Mouse (Mus musculus) heart, embryonic 11.5 days (tissue): ENCODE data around the gene Camk1d. TPM values are rescaled to one million over a fixed set of nuclear protein-coding genes. Genes with fewer than 3 reads are reported as not detected.

ENCODE experiments used
- ATAC-seq: fragments of 200-750 bp; cut with Nextera tagmentation; replicated peaks from 2 replicates; pipeline ENCODE4 v1.8.0; 2017; ENCODE audit warnings: moderate library complexity; ENCODE audit not compliant: insufficient number of reproducible peaks, low FRiP score, low TSS enrichment
- H3K27ac ChIP-seq: fragments of 300-500 bp; sonication (generic); 2 replicates; pipeline ENCODE4 v1.5.1; 2014; ENCODE audit warnings: mild to moderate bottlenecking, low read depth, low read length
- H3K27me3 ChIP-seq: fragments of 300-500 bp; sonication (generic); 2 replicates; pipeline ENCODE4 v1.6.1; 2014; ENCODE audit warnings: mild to moderate bottlenecking, low read length, mixed read lengths; ENCODE audit not compliant: control insufficient read depth, insufficient read depth
- H3K36me3 ChIP-seq: fragments of 300-500 bp; sonication (generic); 2 replicates; pipeline ENCODE4 v1.6.1; 2014; ENCODE audit warnings: mild to moderate bottlenecking, low read length, moderate library complexity, mixed read lengths; ENCODE audit not compliant: control insufficient read depth, insufficient read depth
- H3K4me1 ChIP-seq: fragments of 300-500 bp; sonication (generic); 2 replicates; pipeline ENCODE4 v1.6.1; 2014; ENCODE audit warnings: low read length; ENCODE audit not compliant: control insufficient read depth, insufficient read depth
- H3K4me2 ChIP-seq: fragments of 300-500 bp; sonication (generic); 2 replicates; pipeline ENCODE4 v1.6.1; 2014; ENCODE audit warnings: mild to moderate bottlenecking, moderate library complexity
- H3K4me3 ChIP-seq: fragments of 300-500 bp; sonication (generic); 2 replicates; pipeline ENCODE4 v1.5.1; 2014; ENCODE audit warnings: low read depth, low read length
- H3K9ac ChIP-seq: fragments of 300-500 bp; sonication (generic); 2 replicates; pipeline ENCODE4 v1.6.1; 2014; ENCODE audit warnings: mild to moderate bottlenecking, low read depth, low read length, moderate library complexity
- H3K9me3 ChIP-seq: fragments of 300-500 bp; sonication (generic); replicated peaks from 2 replicates; pipeline ENCODE4 v1.6.1; 2016; ENCODE audit warnings: low read length; ENCODE audit not compliant: control insufficient read depth
- WGBS: fragments of 180-500 bp; shearing (Covaris S2); extraction: QIAGEN DNeasy Blood & Tissue Kit; methylation state at CpG from one replicate; pipeline ENCODE4 v1.1.7; 2014; ENCODE audit not compliant: insufficient replicate concordance; 5-methylcytosine and 5-hydroxymethylcytosine counted together
- polyA plus RNA-seq: library from polyadenylated mRNA; unstranded; fragments of >200 nt; fragmentation: Nextera tagmentation; extraction: Ambion mirVana; gene quantifications from 2 replicates; pipeline ENCODE4 v1.2.1, GENCODE M21; 2014

Gene Camk1d
- polyA plus RNA-seq, 1 experiment from 2014 or later = 2.9 TPM

DNA sequence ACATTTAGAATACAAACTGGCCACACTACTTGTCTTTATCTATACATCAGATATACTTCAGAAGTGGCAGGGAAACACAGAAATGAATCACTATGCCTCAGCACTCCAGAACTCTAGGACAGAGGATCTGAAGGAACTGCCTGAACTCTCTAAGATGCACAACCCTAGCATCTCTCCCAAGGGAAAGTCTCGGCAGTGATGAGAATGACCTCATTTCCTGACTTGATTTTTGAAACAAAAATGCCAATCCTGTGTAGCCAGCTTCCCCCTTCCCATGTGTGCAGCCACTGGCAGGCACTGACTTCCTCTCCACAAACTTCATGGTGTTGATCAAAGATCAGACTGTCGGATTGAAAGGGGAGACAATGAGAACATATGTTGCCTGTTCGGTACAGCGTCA lies 134.9 kb downstream of the Camk1d start:
- WGBS = 60% methylated on average over 4 of the region's 4 CpGs
- ATAC-seq = no peak

DNA sequence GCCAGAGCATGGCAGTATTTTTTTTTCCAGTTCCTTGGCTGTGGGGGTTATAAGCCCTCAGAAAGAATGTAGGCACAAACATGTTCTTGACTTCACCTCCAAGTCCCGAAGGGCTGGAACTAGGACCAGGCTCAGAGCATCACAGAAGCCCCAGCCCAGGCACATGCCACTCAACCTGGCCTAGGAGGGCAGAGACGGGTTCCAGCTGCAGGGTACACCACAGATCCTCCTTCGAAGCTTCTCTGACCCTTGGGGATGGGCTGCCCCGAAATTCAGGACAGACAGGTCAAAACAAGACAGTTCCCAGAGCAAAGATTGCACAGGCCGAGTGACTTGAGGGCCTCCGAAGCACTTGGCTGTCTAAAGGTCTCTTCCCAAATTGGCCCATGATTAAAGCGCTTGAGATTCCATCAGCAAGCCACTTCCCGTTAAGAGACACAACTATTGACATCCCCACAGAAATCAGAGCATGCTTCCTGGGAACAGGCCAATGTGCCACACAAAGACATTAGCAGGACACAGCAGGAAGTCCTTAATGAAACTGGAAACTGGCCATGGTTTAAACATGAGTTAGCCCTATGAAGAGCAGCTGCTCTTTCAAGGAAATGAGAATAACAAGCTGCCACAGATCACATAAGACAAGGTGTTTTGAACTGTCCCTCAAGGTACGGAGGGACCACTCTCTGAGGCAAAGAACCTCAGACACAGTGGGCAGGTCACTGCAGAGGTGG lies 136.8 kb downstream of the Camk1d start:
- Histone ChIP-seq H3K27me3 (no peaks in the 10 kb centered on the region), H3K9me3 (no peaks in the 10 kb centered on the region), H3K4me2 (no peak overlapping the region), H3K9ac (no peak overlapping the region), H3K4me3 (no peak overlapping the region), H3K36me3 (no peaks in the 10 kb centered on the region), H3K4me1 (0 out of 2 replicates have a peak, but pooled peaks cover 1% of the 10 kb centered on the region), H3K27ac (no peak overlapping the region)
- WGBS = 57% methylated on average over 9 of the region's 9 CpGs
- no peak for ATAC-seq

More for the DNA sequence above, 134.9 kb downstream of the Camk1d start:
- Histone ChIP-seq H3K4me1 (no peaks in the 10 kb centered on the region), H3K4me2 (no peak overlapping the region), H3K27me3 (no peaks in the 10 kb centered on the region), H3K9ac (no peak overlapping the region), H3K9me3 (no peaks in the 10 kb centered on the region), H3K36me3 (no peaks in the 10 kb centered on the region), H3K4me3 (no peak overlapping the region), H3K27ac (no peak overlapping the region)

DNA sequence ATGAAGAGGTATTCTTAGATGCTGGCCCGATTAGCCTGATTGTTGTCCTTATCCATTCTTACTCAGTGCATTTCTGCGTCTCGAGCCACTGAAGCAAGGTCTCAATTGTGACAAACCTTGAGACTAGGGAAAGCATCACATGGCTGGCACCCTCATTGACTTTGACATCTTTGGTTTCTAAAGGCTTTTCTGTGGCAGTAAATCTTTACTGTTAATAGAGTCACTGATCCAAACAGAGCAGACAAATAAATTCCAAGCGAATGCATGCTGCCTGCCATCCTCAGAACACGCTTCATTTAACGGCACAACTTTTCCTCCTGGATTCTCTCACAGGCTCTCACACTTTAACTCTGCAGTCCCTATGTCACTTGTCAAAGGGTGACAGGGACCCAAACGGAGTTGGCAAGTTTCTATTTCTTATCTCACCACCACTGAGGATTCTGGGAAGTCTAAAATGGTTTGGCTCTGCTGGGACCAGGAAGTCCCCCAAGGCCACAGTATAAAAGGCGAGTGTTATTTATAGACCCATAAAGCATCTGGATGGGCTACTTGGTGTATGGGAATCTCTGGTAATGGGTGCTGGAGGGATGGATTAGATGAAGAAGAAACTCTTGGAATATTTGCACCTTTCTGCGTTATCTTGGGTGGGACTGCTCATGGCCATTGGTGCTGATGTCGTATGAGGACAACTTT lies 141.9 kb downstream of the Camk1d start:
- H3K4me2 ChIP-seq = no peak overlapping the region
- H3K27ac ChIP-seq = no peak overlapping the region
- 74% methylated on average over 10 of the region's 10 CpGs for WGBS
- H3K36me3 ChIP-seq = no peaks in the 10 kb centered on the region
- no peak for ATAC-seq
- 0 out of 2 replicates have a peak, but pooled peaks cover 4% of the 10 kb centered on the region for H3K4me1 ChIP-seq
- no peaks in the 10 kb centered on the region for H3K9me3 ChIP-seq
- no peaks in the 10 kb centered on the region for H3K27me3 ChIP-seq
- H3K9ac ChIP-seq = no peak overlapping the region
- no peak overlapping the region for H3K4me3 ChIP-seq

DNA sequence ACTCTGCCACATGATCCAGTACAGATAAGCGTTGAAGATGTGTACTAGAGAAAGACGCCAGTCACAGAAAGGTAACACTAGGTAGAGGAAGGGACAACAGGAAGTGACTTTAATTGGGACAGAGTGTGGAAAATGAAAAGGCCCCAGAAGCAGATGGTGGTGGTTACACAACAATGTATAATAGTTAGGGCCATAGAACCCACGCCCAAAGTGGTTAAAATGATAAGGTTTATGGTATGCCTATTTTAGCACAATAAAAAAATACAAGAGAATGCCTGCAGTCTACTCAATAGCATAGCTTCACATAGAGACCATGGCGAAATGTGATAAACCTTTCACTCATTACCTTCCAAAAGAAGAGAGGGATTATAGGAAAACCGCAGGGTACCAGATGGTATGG lies 147.7 kb downstream of the Camk1d start:
- Histone ChIP-seq H3K4me2 (no peak overlapping the region), H3K4me3 (no peak overlapping the region), H3K27ac (no peak overlapping the region), H3K27me3 (no peaks in the 10 kb centered on the region), H3K36me3 (no peaks in the 10 kb centered on the region), H3K9me3 (no peaks in the 10 kb centered on the region), H3K9ac (no peak overlapping the region), H3K4me1 (no peaks in the 10 kb centered on the region)
- ATAC-seq = no peak
- WGBS = 78% methylated on average over 5 of the region's 5 CpGs

DNA sequence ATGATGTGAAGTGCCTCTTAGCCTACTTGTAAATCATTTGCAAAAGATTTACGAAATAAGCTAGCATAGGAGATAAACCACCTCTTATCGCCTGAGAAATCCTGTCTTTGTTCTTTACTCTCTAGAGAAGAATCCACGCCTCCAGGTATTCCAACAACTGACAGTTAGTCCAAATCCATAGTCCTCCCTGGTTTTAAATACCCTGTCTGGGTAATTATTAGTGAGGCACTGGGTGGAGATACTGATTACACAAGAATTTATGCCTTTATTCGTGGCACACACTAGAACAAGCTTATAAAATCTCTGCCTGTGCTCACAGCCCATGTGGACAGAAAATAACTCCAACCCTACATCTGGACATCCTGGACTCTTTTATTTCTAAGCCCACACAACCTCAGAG lies 150.6 kb downstream of the Camk1d start:
- Histone ChIP-seq H3K9me3 (no peaks in the 10 kb centered on the region), H3K9ac (no peak overlapping the region), H3K4me2 (no peak overlapping the region), H3K27ac (no peak overlapping the region), H3K36me3 (no peaks in the 10 kb centered on the region), H3K27me3 (no peaks in the 10 kb centered on the region), H3K4me3 (no peak overlapping the region), H3K4me1 (no peaks in the 10 kb centered on the region)
- whole genome bisulfite sequencing = 73% methylated on average over 4 of the region's 4 CpGs
- ATAC-seq = no peak

DNA sequence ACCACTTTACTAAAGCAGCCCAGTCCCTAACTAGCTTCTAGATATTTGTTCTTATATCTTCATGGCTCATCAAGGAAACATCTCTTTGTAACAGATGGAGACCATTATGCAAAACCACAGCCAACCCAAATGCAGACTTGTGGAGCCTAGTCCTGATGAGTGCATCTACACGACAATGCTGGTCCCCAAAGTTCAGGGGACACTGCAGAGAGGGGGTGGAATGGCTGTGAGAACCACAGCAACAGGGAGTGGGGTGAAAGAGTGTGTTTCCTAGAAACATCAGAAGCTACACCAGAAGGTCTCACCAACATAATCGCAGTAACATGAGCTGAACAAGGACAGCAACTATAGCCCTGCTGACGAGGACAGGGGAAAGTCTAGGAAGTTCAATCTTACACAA lies 152.9 kb downstream of the Camk1d start:
- Histone ChIP-seq H3K9me3 (no peaks in the 10 kb centered on the region), H3K9ac (no peak overlapping the region), H3K36me3 (no peaks in the 10 kb centered on the region), H3K27ac (no peak overlapping the region), H3K27me3 (no peaks in the 10 kb centered on the region), H3K4me1 (no peaks in the 10 kb centered on the region), H3K4me2 (no peak overlapping the region), H3K4me3 (no peak overlapping the region)
- no peak for ATAC-seq
- WGBS = 84% methylated on average over 3 of the region's 3 CpGs

DNA sequence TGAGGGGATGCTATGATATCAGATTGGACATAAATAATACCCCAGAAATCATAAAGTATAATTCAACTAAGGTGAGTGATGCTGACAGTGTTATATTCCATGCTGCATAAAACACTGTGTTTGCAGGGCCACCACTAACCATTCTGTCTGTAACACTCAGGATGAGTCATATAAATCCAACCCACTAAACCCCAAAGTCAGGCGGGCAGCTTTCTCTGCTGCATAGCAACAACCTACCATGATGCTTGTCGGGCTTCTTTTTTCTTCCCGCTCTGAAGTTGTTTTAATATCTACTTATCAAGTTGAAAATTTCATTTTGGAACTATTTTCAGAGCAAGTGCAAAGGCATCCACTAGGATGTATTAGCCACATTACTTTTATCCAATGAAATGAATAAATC lies 161.1 kb downstream of the Camk1d start:
- Histone ChIP-seq H3K4me1 (no peaks in the 10 kb centered on the region), H3K4me2 (no peak overlapping the region), H3K27me3 (no peaks in the 10 kb centered on the region), H3K36me3 (no peaks in the 10 kb centered on the region), H3K4me3 (no peak overlapping the region), H3K27ac (no peak overlapping the region), H3K9ac (no peak overlapping the region), H3K9me3 (no peaks in the 10 kb centered on the region)
- ATAC-seq = no peak
- WGBS = 76% methylated on average over 3 of the region's 3 CpGs

DNA sequence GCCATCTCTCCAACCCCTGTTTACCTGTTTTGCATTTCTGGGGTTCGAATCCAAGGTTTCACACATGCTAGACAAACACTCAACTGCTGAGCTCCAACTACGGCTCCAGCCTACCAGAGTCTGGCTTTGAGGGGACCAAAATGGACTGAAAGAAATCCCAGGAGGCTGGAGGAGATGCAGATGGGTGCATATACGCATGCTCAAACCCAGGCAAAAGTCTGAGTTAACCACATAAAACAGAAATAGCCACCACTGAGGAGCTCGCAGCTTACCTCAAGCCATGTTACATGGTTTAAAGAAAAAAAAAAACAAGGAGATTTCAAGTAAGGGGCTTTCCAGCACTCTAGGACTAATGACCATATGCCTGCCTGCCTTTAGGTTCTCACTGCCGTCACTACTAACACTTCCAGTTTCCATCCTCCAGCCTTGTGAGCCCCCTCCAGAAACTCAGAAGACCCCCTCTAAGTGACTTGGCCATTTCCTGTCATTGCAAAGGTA lies 162.5 kb downstream of the Camk1d start:
- H3K27me3 ChIP-seq = no peaks in the 10 kb centered on the region
- 83% methylated on average over 5 of the region's 5 CpGs for WGBS
- no peaks in the 10 kb centered on the region for H3K36me3 ChIP-seq
- no peaks in the 10 kb centered on the region for H3K4me1 ChIP-seq
- no peak overlapping the region for H3K4me3 ChIP-seq
- no peaks in the 10 kb centered on the region for H3K9me3 ChIP-seq
- H3K4me2 ChIP-seq = no peak overlapping the region
- ATAC-seq = no peak
- H3K27ac ChIP-seq = no peak overlapping the region
- no peak overlapping the region for H3K9ac ChIP-seq
